Mouse (Mus musculus) forebrain, postnatal 0 days (tissue): ENCODE data around the gene Bzw1. TPM values are rescaled to one million over a fixed set of nuclear protein-coding genes. Genes with fewer than 3 reads are reported as not detected.
A peak's percentile ranks its signal among the peaks of the same experiment; 100 is the strongest.

Source experiments
- ATAC-seq: fragments of 200-750 bp; cut with Nextera tagmentation; 2 replicates; pipeline ENCODE4 v1.8.0; 2017; ENCODE audit warnings: mild to moderate bottlenecking, moderate library complexity
- DNase-seq: peaks from one replicate; pipeline ENCODE4 v3.0.0-alpha.2; 2015
- H3K27ac ChIP-seq: fragments of 300-500 bp; sonication (generic); 2 replicates; pipeline ENCODE4 v1.5.1; 2014; ENCODE audit warnings: low read depth, mild to moderate bottlenecking, antibody characterized with exemption, low read length, moderate library complexity, mixed read lengths
- H3K27me3 ChIP-seq: fragments of 300-500 bp; sonication (generic); 2 replicates; pipeline ENCODE4 v1.6.1; 2014; ENCODE audit warnings: mild to moderate bottlenecking, low read length, mixed read lengths; ENCODE audit not compliant: insufficient read depth
- H3K36me3 ChIP-seq: fragments of 300-500 bp; sonication (generic); 2 replicates; pipeline ENCODE4 v1.6.1; 2014; ENCODE audit warnings: mild to moderate bottlenecking, moderate library complexity; ENCODE audit not compliant: insufficient read depth
- H3K4me1 ChIP-seq: fragments of 300-500 bp; sonication (generic); 2 replicates; pipeline ENCODE4 v1.6.1; 2014; ENCODE audit warnings: antibody characterized with exemption; ENCODE audit not compliant: insufficient read depth
- H3K4me2 ChIP-seq: fragments of 300-500 bp; sonication (generic); 2 replicates; pipeline ENCODE4 v1.6.1; 2014; ENCODE audit warnings: low read depth, mild to moderate bottlenecking, moderate library complexity
- H3K4me3 ChIP-seq: fragments of 300-500 bp; sonication (generic); 2 replicates; pipeline ENCODE4 v1.5.1; 2014; ENCODE audit warnings: low read depth, low read length, mixed read lengths
- H3K9ac ChIP-seq: fragments of 300-500 bp; sonication (generic); 2 replicates; pipeline ENCODE4 v1.6.1; 2014; ENCODE audit warnings: mild to moderate bottlenecking
- H3K9me3 ChIP-seq: fragments of 300-500 bp; sonication (generic); 2 replicates; pipeline ENCODE4 v1.6.1; 2016; ENCODE audit warnings: low read length
- CTCF ChIP-seq: sonication (generic); IDR thresholded peaks from 2 replicates; pipeline ENCODE4 v1.5.1; 2016; ENCODE audit warnings: antibody characterized with exemption, control low read depth, low read depth
- WGBS: fragments of 180-500 bp; shearing (Covaris S2); extraction: QIAGEN DNeasy Blood & Tissue Kit; methylation state at CpG from one replicate; pipeline ENCODE4 v1.1.7; 2014; 5-methylcytosine and 5-hydroxymethylcytosine counted together
- polyA plus RNA-seq: library from polyadenylated mRNA; unstranded; fragments of >200 nt; fragmentation: Nextera tagmentation; extraction: Ambion mirVana; gene quantifications from 2 replicates; pipeline ENCODE4 v1.2.1, GENCODE M21; 2015
- total RNA-seq: library from RNA; depleted of rRNA; stranded (reverse); fragments of >200 nt; gene quantifications from 2 replicates; pipeline ENCODE4 v1.2.3, GENCODE M21; 2014

Bzw1 gene
- total and polyA plus RNA-seq, 2 experiments from 2014 or later: 322 to 354 TPM

DNA sequence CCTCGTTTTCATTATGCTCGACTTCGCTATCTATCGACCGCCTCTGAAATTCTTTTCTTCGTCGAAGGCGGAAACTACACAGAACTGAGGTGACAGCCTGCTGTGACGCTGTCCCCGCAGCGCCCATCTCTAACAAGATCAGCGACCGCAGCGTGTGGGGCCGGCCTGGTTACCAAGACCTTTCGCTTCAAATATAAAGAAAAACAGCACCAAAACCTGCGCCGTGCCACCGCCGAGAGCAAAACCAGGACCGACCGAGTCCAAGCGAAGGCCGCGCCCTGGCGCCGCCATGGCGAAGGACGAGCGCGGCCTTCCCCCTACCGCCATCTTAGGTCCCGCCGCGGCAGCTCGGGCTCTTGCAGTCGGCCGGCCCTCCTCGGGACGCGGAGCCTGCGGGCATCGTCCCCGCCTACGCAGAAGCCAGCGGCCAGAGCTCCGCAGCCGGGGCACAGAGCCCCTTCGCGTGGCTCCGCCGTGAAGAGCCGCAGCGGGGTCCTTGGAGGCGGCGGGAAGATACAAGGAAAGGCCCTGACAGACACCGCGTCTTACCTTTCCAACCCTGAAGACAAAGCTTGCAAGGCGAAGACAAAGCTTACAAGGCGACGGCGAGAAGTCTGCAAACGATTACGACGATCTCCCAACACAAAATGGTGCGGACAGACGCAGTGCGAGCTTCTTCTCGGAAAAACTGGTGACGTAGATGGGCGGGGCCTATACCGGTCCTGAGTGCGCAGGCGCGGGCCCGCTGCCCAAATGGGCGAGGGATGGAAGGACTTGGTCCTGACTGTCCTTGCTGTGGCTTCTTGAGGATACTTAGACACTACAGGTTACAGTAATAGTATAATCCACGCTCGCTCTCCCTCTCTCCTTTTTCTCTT lies 30.9 kb downstream of the Bzw1 start, which contains the start of gene Clk1:
Clk1 (minus strand) TSS at position 696 of the 878 bp plus-strand sequence.
- Histone ChIP-seq H3K4me2 (peak within 1 kb of the TSS; percentile 60), H3K36me3 (peaks cover 23% of the 10 kb centered on the region), H3K27ac (peak within 1 kb of the TSS; percentile 100), H3K4me1 (peaks cover 7% of the 10 kb centered on the region), H3K4me3 (peak within 1 kb of the TSS; percentile 85), H3K9ac (peak within 1 kb of the TSS; percentile 99), H3K27me3 (no peaks in the 10 kb centered on the region), H3K9me3 (no peaks in the 10 kb centered on the region)
- peak; percentile 91 for ATAC-seq
- WGBS: 1% methylated on average over 79 of the region's 79 CpGs
- TF ChIP-seq CTCF: no peak
- DNase-seq: peak; percentile 97

DNA sequence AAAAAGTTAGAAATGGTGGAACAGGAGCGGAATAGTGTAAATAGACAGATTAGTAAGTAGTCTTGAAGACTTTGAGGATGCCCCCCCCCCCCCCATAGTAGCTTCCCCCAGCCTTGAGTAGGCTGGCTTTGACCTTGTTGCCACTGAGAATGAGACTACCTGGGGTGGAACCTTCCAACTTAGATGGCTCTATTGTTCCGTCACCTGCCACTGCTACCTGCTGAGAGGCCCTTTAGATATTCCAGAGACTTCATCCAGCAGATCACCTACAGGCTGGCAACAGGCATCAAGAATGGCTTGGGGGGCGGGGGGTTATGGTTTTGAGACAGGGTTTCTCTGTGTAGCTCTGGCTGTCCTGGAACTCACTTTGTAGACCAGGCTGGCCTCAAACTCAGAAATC lies 31.9 kb downstream of the Bzw1 start:
- no peaks in the 10 kb centered on the region for H3K9me3 ChIP-seq
- ATAC-seq: no peak
- no peak overlapping the region for H3K27ac ChIP-seq
- no peak for TF ChIP-seq CTCF
- no peak for DNase-seq
- H3K27me3 ChIP-seq: no peaks in the 10 kb centered on the region
- peaks cover 15% of the 10 kb centered on the region for H3K36me3 ChIP-seq
- no peak overlapping the region for H3K4me3 ChIP-seq
- peaks cover 7% of the 10 kb centered on the region for H3K4me1 ChIP-seq
- H3K9ac ChIP-seq: no peak overlapping the region
- no peak overlapping the region; the same call in 1 of the 2 replicates for H3K4me2 ChIP-seq
- 90% methylated on average over 3 of the region's 3 CpGs for WGBS

DNA sequence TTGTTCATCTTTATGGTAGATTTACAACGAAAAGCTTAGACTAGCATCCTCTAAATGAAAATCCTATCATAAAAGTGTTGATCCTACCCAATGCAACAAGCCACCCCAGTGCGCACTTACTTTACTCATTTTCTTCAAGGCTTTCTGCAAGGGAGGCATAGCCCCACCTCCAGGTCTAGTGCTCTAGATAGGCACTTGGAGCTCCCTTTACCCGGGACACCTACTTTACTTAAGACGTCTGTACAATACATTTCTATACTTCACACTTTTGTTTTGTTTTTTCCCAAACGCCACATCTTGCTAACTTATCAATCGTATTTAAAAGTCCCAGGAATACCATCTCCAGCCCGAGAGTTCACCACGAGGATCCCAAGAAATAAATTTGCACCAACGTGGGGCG lies 52.0 kb downstream of the Bzw1 start:
- Histone ChIP-seq H3K27me3 (no peaks in the 10 kb centered on the region), H3K27ac (peak overlapping the region; percentile 95)
- WGBS: 11% methylated on average over 10 of the region's 10 CpGs

DNA sequence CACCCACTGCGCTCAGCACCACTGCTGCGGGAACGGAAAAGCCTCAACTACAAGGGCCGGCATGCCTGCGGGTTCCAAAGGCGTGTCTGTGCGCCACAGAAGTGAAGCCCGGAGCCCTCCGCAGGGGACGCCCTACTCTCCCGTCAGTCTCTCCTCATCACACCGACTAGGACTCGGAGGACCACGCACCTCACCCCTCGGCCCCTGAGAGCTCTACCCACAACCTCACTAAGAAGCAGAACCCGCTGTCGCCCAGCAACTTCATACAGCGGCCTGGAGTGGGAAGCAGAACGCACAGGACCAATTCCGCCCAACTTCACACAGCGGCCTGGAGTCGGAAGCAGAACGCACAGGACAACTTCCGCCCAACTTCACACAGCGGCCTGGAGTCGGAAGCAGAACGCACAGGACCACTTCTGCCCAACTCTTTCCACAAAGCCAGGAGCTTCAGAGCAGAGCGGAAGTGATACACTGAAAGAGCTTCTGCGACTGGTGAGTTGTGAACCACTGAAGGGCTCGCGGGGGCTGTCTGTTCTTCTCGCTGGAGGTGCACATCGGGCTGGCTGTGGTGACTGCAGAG lies 52.5 kb downstream of the Bzw1 start, which contains the start of the genes Nif3l1 and Ppil3:
Nif3l1 (plus strand) TSS at position 9 of the 580 bp plus-strand sequence.
Ppil3 (minus strand) TSS at position 344 of the 580 bp plus-strand sequence.
- WGBS: 2% methylated on average over 33 of the region's 33 CpGs
- H3K27me3 ChIP-seq: no peaks in the 10 kb centered on the region
- peaks cover 6% of the 10 kb centered on the region for H3K36me3 ChIP-seq
- H3K4me3 ChIP-seq: peak within 1 kb of the TSS; percentile 67
- ATAC-seq (peak; percentile 98), DNase-seq (peak; percentile 94)
- peaks cover 10% of the 10 kb centered on the region; the same call in 1 of the 2 replicates for H3K4me1 ChIP-seq
- H3K27ac ChIP-seq: peak within 1 kb of the TSS; percentile 95
- H3K4me2 ChIP-seq: peak within 1 kb of the TSS; percentile 61
- no peaks in the 10 kb centered on the region for H3K9me3 ChIP-seq
- TF ChIP-seq CTCF: peak; percentile 50
- H3K9ac ChIP-seq: peak within 1 kb of the TSS; percentile 86

More for the DNA sequence above, 52.0 kb downstream of the Bzw1 start:
- no peaks in the 10 kb centered on the region for H3K9me3 ChIP-seq
- no peak for ATAC-seq
- peak overlapping the region; percentile 67 for H3K4me3 ChIP-seq
- TF ChIP-seq CTCF: no peak
- no peak for DNase-seq
- peak overlapping the region; percentile 61 for H3K4me2 ChIP-seq
- H3K4me1 ChIP-seq: peaks cover 10% of the 10 kb centered on the region; the same call in 1 of the 2 replicates
- H3K36me3 ChIP-seq: peaks cover 7% of the 10 kb centered on the region
- peak overlapping the region; percentile 86 for H3K9ac ChIP-seq

DNA sequence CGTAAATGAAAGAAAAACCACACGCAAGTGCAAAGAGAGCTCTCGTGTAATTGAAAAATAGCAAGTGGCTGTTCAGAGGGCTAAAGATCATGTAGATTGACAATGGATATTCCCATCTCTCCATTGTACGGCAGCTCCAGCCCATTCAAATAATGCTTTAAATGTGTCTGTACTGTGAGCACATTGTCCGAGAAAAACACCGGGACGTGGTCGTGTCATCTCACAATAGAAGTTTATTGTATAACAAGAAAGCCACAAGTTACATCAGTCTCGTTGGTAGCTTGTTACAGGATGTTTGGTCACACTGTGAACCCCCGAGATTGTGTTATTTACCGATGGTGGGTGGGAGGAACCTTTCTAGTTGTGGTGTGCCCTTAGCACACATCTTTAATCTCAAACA lies 53.2 kb downstream of the Bzw1 start:
- 3% methylated on average over 11 of the region's 11 CpGs for WGBS
- Histone ChIP-seq H3K27me3 (no peaks in the 10 kb centered on the region), H3K36me3 (peaks cover 12% of the 10 kb centered on the region), H3K27ac (peak overlapping the region; percentile 95), H3K9ac (peak overlapping the region; percentile 86), H3K9me3 (no peaks in the 10 kb centered on the region), H3K4me1 (peaks cover 10% of the 10 kb centered on the region; the same call in 1 of the 2 replicates), H3K4me3 (peak overlapping the region; percentile 67), H3K4me2 (peak overlapping the region; percentile 61)
- DNase-seq: no peak
- ATAC-seq: no peak
- no peak for TF ChIP-seq CTCF

DNA sequence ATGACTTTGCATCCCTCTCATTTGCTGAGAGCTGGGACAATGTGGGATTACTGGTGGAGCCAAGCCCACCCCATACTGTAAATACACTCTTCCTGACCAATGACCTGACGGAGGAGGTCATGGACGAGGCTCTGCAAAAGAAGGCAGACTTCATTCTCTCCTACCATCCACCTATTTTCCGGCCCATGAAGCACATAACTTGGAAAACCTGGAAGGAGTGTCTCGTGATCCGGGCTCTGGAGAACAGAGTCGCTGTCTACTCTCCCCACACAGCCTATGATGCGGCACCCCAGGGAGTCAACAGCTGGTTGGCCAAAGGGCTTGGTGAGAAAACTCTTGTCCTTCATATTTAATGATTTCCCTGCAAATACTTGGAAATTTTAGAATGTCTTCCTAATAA lies 55.1 kb downstream of the Bzw1 start:
- no peak overlapping the region for H3K4me3 ChIP-seq
- ATAC-seq: no peak
- TF ChIP-seq CTCF: no peak

DNA sequence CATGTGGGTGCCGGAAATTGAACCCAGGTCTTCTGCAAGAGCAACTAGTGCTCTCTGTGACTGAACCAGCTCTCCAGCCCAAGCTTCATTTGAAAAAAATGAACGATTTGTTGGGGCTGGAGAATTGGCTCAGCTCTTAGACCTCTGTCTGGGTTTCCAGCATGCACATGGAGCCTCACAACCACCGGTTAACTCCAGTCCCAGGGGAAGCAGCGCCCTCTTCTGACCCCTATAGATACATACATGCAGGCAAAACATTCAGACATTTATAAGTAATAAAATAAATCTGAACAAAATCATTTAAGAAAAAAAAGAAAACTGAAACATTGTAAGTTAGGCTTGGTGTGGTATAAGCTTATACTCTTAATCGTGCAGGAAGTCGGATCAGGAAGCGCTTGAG lies 55.7 kb downstream of the Bzw1 start:
- peaks cover 10% of the 10 kb centered on the region; the same call in 1 of the 2 replicates for H3K4me1 ChIP-seq
- no peak for ATAC-seq
- no peak overlapping the region for H3K27ac ChIP-seq
- H3K9me3 ChIP-seq: no peaks in the 10 kb centered on the region
- no peak overlapping the region for H3K4me2 ChIP-seq
- DNase-seq: no peak
- H3K27me3 ChIP-seq: no peaks in the 10 kb centered on the region
- WGBS: 93% methylated on average over 7 of the region's 7 CpGs
- no peak for TF ChIP-seq CTCF
- no peak overlapping the region for H3K4me3 ChIP-seq
- H3K36me3 ChIP-seq: peaks cover 31% of the 10 kb centered on the region
- H3K9ac ChIP-seq: no peak overlapping the region

More for the DNA sequence above, 55.1 kb downstream of the Bzw1 start:
- H3K36me3 ChIP-seq: peaks cover 25% of the 10 kb centered on the region
- H3K9ac ChIP-seq: no peak overlapping the region
- H3K9me3 ChIP-seq: no peaks in the 10 kb centered on the region
- peaks cover 10% of the 10 kb centered on the region; the same call in 1 of the 2 replicates for H3K4me1 ChIP-seq
- no peak for DNase-seq
- WGBS: 93% methylated on average over 7 of the region's 7 CpGs
- H3K27me3 ChIP-seq: no peaks in the 10 kb centered on the region
- H3K4me2 ChIP-seq: no peak overlapping the region
- H3K27ac ChIP-seq: no peak overlapping the region
